Mouse (Mus musculus) lung, embryonic 15.5 days (tissue): Measurements from ENCODE around the gene Rtn4rl1. TPM values are rescaled to one million over a fixed set of nuclear protein-coding genes. Genes with fewer than 3 reads are reported as not detected.

ENCODE experiments used
- ATAC-seq: fragments of 200-750 bp; cut with Nextera tagmentation; 2 replicates; pipeline ENCODE4 v1.8.0; 2017; ENCODE audit warnings: moderate number of reproducible peaks, borderline replicate concordance; ENCODE audit not compliant: low FRiP score, low TSS enrichment; ENCODE audit errors: extremely low read depth
- H3K27ac ChIP-seq: fragments of 300-500 bp; sonication (generic); 2 replicates; pipeline ENCODE4 v1.5.1; 2015; ENCODE audit warnings: moderate library complexity, mild to moderate bottlenecking, inconsistent platforms
- H3K27me3 ChIP-seq: fragments of 300-500 bp; sonication (generic); 2 replicates; pipeline ENCODE4 v1.6.1; 2015; ENCODE audit warnings: inconsistent platforms
- H3K36me3 ChIP-seq: fragments of 300-500 bp; sonication (generic); 2 replicates; pipeline ENCODE4 v1.6.1; 2015; ENCODE audit warnings: inconsistent platforms
- H3K4me1 ChIP-seq: fragments of 300-500 bp; sonication (generic); 2 replicates; pipeline ENCODE4 v1.6.1; 2015; ENCODE audit warnings: inconsistent platforms
- H3K4me2 ChIP-seq: fragments of 300-500 bp; sonication (generic); 2 replicates; pipeline ENCODE4 v1.6.1; 2015; ENCODE audit warnings: inconsistent platforms, mild to moderate bottlenecking, moderate library complexity
- H3K4me3 ChIP-seq: fragments of 300-500 bp; sonication (generic); 2 replicates; pipeline ENCODE4 v1.5.1; 2015; ENCODE audit warnings: mild to moderate bottlenecking, inconsistent platforms
- H3K9ac ChIP-seq: fragments of 300-500 bp; sonication (generic); 2 replicates; pipeline ENCODE4 v1.6.1; 2015; ENCODE audit warnings: inconsistent platforms
- H3K9me3 ChIP-seq: fragments of 300-500 bp; sonication (generic); 2 replicates; pipeline ENCODE4 v1.6.1; 2016; ENCODE audit warnings: inconsistent platforms
- WGBS: fragments of 180-500 bp; shearing (Covaris S2); methylation state at CpG from one replicate; pipeline ENCODE4 v1.1.7; 2015; 5-methylcytosine and 5-hydroxymethylcytosine counted together
- polyA plus RNA-seq: library from polyadenylated mRNA; unstranded; fragments of >200 nt; fragmentation: Nextera tagmentation; extraction: Ambion mirVana; gene quantifications from 2 replicates; pipeline ENCODE4 v1.2.1, GENCODE M21; 2015

Gene Rtn4rl1
- polyA plus RNA-seq, 1 experiment from 2014 or later = 3.3 TPM

GRCm38 (mm10) chr11:75247137-75247730 is 53.7 kb downstream of the Rtn4rl1 start:
- no peak overlapping the region for H3K4me2 ChIP-seq
- H3K9me3 ChIP-seq = no peaks in the 10 kb centered on the region
- no peak overlapping the region for H3K9ac ChIP-seq
- no peak overlapping the region for H3K4me3 ChIP-seq
- ATAC-seq = no peak
- no peaks in the 10 kb centered on the region for H3K36me3 ChIP-seq
- H3K27me3 ChIP-seq = no peaks in the 10 kb centered on the region
- 85% methylated on average over 10 of the region's 10 CpGs for WGBS
- H3K27ac ChIP-seq = peak overlapping the region; percentile 89
- peaks cover 34% of the 10 kb centered on the region for H3K4me1 ChIP-seq

DNA sequence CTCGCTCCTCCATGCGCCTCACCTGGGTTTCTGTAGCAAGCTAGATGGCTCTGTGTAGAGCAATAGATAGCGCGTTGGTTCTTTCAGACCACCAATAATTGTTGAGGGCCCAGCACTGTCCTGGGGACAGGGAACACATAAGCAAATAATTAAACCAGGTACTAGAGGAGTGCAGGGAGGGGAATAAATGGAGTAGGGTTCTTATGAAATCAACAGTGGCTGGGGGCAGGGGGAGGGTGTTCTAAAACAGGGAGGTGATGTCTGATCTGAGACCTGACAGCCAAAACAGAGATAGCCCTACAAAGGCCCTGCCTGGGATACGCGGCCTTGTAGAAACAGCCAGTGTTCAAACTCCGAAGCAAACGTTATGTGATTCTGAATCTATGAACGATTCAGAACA is 56.0 kb downstream of the Rtn4rl1 start:
- Histone ChIP-seq H3K36me3 (no peaks in the 10 kb centered on the region), H3K27ac (no peak overlapping the region), H3K4me2 (no peak overlapping the region), H3K9me3 (no peaks in the 10 kb centered on the region), H3K9ac (no peak overlapping the region), H3K4me3 (no peak overlapping the region), H3K4me1 (peaks cover 37% of the 10 kb centered on the region), H3K27me3 (no peaks in the 10 kb centered on the region)
- ATAC-seq = no peak
- 64% methylated on average over 9 of the region's 9 CpGs for WGBS

DNA sequence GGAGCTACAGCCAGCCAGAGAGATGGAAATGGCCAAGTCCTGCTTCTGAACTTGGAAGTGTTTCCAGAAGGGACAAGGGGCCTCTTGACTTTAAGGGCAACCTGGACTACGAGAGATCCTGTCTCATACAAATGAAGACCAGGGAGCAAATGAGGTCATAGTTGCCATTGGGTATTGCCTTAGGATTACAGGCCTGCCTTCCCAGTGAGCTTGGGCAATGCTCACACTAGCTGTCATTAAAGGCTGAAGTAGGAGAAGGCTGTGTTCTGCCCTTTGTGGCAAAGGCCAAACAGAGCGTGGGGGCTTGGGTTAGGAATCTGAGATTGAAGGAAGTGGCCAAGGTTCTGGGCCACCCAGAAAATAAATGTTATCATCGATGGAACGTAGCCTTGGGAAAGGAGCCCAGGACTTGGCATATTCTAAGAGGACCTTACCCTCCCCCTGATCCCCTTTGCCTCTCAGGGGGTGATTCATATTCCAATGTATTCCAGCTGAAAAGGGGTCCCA is 57.5 kb downstream of the Rtn4rl1 start:
- 73% methylated on average over 4 of the region's 4 CpGs for WGBS
- H3K4me1 ChIP-seq = peaks cover 31% of the 10 kb centered on the region

DNA sequence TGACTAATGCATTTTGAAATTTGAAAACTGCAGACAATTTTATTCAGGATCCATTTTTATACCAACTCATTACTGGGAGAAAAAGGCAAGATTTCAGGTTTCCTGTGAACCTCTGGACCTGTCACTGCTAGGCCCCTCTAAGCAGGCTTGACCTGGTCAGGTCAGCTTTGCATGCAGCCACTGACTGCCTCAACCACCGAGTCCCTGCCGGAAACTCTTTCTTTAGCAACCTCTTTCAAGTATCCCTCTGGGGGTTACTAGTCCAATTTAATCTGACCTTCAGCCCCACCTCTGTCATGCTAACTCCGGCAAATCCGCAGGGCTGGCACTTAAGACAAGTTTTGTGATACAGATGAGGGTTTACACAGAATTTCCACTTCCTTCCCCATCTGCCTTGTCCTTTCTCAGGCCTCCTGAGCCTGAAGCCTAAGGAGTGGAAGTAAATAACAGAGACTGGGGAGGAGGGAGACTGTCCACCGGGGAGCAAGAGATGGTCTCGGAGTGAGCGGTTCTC is 58.0 kb downstream of the Rtn4rl1 start:
- Histone ChIP-seq H3K4me2 (no peak overlapping the region), H3K27me3 (no peaks in the 10 kb centered on the region), H3K4me1 (peaks cover 25% of the 10 kb centered on the region), H3K36me3 (no peaks in the 10 kb centered on the region), H3K4me3 (no peak overlapping the region), H3K9ac (no peak overlapping the region), H3K9me3 (no peaks in the 10 kb centered on the region), H3K27ac (no peak overlapping the region)
- 44% methylated on average over 7 of the region's 7 CpGs for WGBS
- no peak for ATAC-seq

More for the DNA sequence above, 57.5 kb downstream of the Rtn4rl1 start:
- no peak overlapping the region for H3K9ac ChIP-seq
- H3K27ac ChIP-seq = no peak overlapping the region
- H3K36me3 ChIP-seq = no peaks in the 10 kb centered on the region
- H3K4me2 ChIP-seq = no peak overlapping the region
- no peaks in the 10 kb centered on the region for H3K27me3 ChIP-seq
- no peak overlapping the region for H3K4me3 ChIP-seq
- H3K9me3 ChIP-seq = no peaks in the 10 kb centered on the region
- ATAC-seq = no peak

DNA sequence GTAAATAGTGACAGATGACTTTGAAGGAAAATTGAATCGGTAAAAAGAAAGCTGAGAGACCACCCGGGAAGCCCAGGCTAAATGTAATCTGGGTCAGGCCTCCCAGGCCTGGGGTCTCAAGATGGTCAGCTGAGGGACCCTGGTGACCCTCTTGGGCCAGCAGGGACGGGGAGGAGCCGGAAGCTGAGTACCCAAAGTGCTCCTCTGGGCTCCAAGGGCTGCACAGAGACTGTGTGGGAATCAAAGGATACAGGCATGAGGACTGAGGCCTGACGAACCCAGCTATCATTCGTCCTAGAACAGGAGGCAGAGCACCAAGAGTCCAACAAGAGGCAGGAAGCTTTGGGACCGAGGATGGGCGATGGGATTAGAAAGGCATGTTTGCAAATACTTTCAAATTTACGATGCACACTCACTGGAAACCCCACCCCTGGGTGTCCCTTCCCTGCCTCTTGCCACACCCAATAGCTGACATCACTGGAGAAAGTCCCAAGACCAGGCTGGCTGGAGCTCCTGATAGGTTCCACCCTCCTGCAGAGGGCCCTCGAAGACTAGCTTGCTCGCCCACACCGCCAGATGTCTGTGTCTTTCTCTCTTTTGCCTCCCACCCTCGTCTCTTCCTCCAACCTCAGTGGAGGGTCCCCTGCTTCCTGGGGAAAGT is 60.8 kb downstream of the Rtn4rl1 start:
- H3K27ac ChIP-seq = no peak overlapping the region
- 45% methylated on average over 13 of the region's 13 CpGs for WGBS
- no peak overlapping the region for H3K9ac ChIP-seq
- H3K4me2 ChIP-seq = no peak overlapping the region
- no peaks in the 10 kb centered on the region for H3K9me3 ChIP-seq
- no peak overlapping the region for H3K4me3 ChIP-seq
- peak; percentile 57; the same call in 1 of the 2 replicates for ATAC-seq
- peaks cover 20% of the 10 kb centered on the region for H3K4me1 ChIP-seq
- no peaks in the 10 kb centered on the region for H3K27me3 ChIP-seq
- no peaks in the 10 kb centered on the region for H3K36me3 ChIP-seq

GRCm38 (mm10) chr11:75255330-75255729 is 61.7 kb downstream of the Rtn4rl1 start:
- H3K27me3 ChIP-seq = no peaks in the 10 kb centered on the region
- no peak for ATAC-seq
- 36% methylated on average over 5 of the region's 5 CpGs for WGBS
- no peaks in the 10 kb centered on the region for H3K36me3 ChIP-seq
- H3K4me2 ChIP-seq = no peak overlapping the region
- H3K9ac ChIP-seq = no peak overlapping the region
- H3K4me1 ChIP-seq = peaks cover 20% of the 10 kb centered on the region
- no peak overlapping the region for H3K4me3 ChIP-seq
- H3K27ac ChIP-seq = no peak overlapping the region
- no peaks in the 10 kb centered on the region for H3K9me3 ChIP-seq

GRCm38 (mm10) chr11:75257056-75257648 is 63.6 kb downstream of the Rtn4rl1 start:
- no peak for ATAC-seq
- no peak overlapping the region for H3K4me2 ChIP-seq
- no peaks in the 10 kb centered on the region for H3K9me3 ChIP-seq
- H3K27ac ChIP-seq = no peak overlapping the region
- no peaks in the 10 kb centered on the region for H3K27me3 ChIP-seq
- no peak overlapping the region for H3K9ac ChIP-seq
- WGBS = 65% methylated on average over 4 of the region's 4 CpGs
- H3K4me1 ChIP-seq = peaks cover 31% of the 10 kb centered on the region
- H3K4me3 ChIP-seq = no peak overlapping the region
- no peaks in the 10 kb centered on the region for H3K36me3 ChIP-seq

GRCm38 (mm10) chr11:75259416-75259815 is 65.8 kb downstream of the Rtn4rl1 start:
- no peak overlapping the region for H3K9ac ChIP-seq
- H3K4me3 ChIP-seq = no peak overlapping the region
- no peaks in the 10 kb centered on the region for H3K27me3 ChIP-seq
- H3K27ac ChIP-seq = no peak overlapping the region
- WGBS = 62% methylated on average over 6 of the region's 6 CpGs
- no peak for ATAC-seq
- H3K36me3 ChIP-seq = no peaks in the 10 kb centered on the region
- peaks cover 49% of the 10 kb centered on the region for H3K4me1 ChIP-seq
- H3K9me3 ChIP-seq = no peaks in the 10 kb centered on the region
- no peak overlapping the region for H3K4me2 ChIP-seq

- Histone ChIP-seq H3K4me2 (no peak overlapping the region), H3K27ac (no peak overlapping the region), H3K9me3 (no peaks in the 10 kb centered on the region), H3K36me3 (no peaks in the 10 kb centered on the region), H3K4me1 (peaks cover 49% of the 10 kb centered on the region), H3K4me3 (no peak overlapping the region), H3K27me3 (no peaks in the 10 kb centered on the region), H3K9ac (no peak overlapping the region)
- WGBS = 54% methylated on average over 10 of the region's 10 CpGs
- ATAC-seq = no peak
Observed at GRCm38 (mm10) chr11:75259996-75260561, 66.5 kb downstream of the Rtn4rl1 start.

DNA sequence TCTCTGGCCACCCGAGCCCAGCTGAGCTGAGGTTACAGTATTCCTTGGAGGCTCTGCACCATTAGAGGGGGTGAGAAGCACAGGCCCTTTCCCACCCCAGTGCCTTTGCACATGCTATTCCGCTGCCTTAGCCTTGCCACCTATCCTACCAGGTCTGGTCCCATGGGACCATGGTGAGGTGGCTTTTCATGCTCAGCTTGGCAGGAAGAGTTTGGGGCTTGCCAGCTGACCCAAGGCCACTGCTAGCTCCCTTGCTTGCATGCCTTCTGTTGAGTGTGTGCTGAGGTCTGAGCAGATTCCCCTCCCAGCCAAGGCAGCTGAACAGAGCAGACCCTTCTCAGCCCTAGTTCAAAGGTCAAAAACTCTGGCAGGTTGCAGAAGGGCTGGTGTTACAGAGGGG is 67.4 kb downstream of the Rtn4rl1 start:
- peaks cover 53% of the 10 kb centered on the region for H3K4me1 ChIP-seq
- no peak for ATAC-seq
- WGBS = 88% methylated on average over 2 of the region's 2 CpGs

DNA sequence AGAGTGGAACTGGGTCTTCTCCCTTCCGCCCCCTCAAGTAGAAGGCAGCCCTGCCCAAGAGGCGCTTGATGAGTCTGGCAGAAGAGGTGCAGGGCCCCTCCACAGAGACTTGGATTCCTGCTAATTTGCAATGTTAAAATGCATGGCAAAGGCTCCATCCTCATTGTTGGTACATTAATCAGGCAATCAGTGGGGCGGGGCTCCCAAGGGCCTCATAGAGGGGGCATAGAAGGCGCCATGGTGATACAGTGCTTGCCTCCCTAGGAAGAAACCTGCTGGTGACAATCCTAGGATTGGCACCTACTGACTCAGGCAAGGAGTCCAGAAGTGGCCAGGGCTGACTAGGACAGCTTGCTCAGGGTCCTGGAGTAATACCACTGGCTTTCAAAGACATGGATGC is 68.1 kb downstream of the Rtn4rl1 start:
- H3K4me2 ChIP-seq = no peak overlapping the region
- H3K27ac ChIP-seq = no peak overlapping the region
- no peaks in the 10 kb centered on the region for H3K9me3 ChIP-seq
- ATAC-seq = no peak
- H3K27me3 ChIP-seq = no peaks in the 10 kb centered on the region
- no peaks in the 10 kb centered on the region for H3K36me3 ChIP-seq
- no peak overlapping the region for H3K9ac ChIP-seq
- 85% methylated on average over 4 of the region's 4 CpGs for WGBS
- peaks cover 53% of the 10 kb centered on the region for H3K4me1 ChIP-seq
- no peak overlapping the region for H3K4me3 ChIP-seq

More for the DNA sequence above, 67.4 kb downstream of the Rtn4rl1 start:
- Histone ChIP-seq H3K27me3 (no peaks in the 10 kb centered on the region), H3K36me3 (no peaks in the 10 kb centered on the region), H3K9me3 (no peaks in the 10 kb centered on the region), H3K27ac (no peak overlapping the region), H3K4me3 (no peak overlapping the region), H3K9ac (no peak overlapping the region), H3K4me2 (no peak overlapping the region)

- WGBS = 67% methylated on average over 3 of the region's 3 CpGs
- Histone ChIP-seq H3K9ac (no peak overlapping the region), H3K4me2 (no peak overlapping the region), H3K27ac (no peak overlapping the region), H3K27me3 (no peaks in the 10 kb centered on the region), H3K4me1 (peaks cover 55% of the 10 kb centered on the region), H3K9me3 (no peaks in the 10 kb centered on the region), H3K4me3 (no peak overlapping the region), H3K36me3 (no peaks in the 10 kb centered on the region)
- ATAC-seq = no peak
Observed at GRCm38 (mm10) chr11:75262181-75262580, 68.6 kb downstream of the Rtn4rl1 start.
